ENCODE assay signal across 21 mouse cellular contexts in the genomic region with DNA sequence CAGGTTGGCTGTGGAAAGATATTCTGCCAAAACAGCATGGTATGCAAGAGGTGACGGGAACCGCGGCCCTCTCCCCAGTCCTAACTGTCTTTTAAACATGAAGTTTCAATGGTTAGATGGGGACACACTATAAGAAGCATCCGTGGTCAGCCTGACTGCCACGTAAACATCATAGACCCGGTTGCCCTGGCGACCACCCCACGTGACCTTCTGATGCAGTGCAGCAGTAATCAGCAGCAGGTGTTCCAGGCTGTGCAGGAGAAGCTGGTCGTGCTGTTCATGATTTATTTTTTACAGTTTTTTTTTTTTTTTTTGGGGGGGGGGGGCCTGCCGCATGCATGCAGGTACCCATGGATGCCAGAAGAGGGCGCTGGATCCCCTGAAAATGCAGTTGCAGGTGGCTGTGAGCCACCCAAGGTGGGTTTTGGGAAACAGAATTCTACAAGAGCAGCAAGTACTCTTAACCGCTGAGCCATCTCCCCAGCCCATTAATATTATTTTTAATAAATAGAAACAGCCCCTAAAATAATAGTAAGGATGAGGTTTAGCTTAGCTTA. TPM values are rescaled to one million over a fixed set of nuclear protein-coding genes. Genes with fewer than 3 reads are reported as not detected.
A peak's percentile ranks its signal among the peaks of the same experiment; 100 is the strongest.
DNase-seq lines count a peak whose midpoint lies in the region; ATAC-seq and TF ChIP-seq lines count a peak whose summit lies in the region.
"Had no signal": no experiment of that assay in that cellular context is flagged by ENCODE, and none has a peak within 500 bp of the region (broad histone marks: within the 10 kb centered on the region; RNA-seq: fewer than 3 reads in every experiment).

No protein-coding gene starts in this region.

- no peak overlapping the region for H3K4me3 ChIP-seq in liver, embryonic 14.5 days (ENCODE audit: insufficient read depth in 1 of 2, low read depth in 2 of 2, low read length in 2 of 2)
- H3K4me3 ChIP-seq in ES-Bruce4 (ENCODE audit: low read depth, low read length) = no peak overlapping the region
- H3K4me3 ChIP-seq: embryonic facial prominence, embryonic 12.5 days; forebrain, embryonic 15.5 days; heart, embryonic 12.5 days; hindbrain, embryonic 15.5 days; lung, embryonic 15.5 days had no signal

- no peak for TF ChIP-seq POLR2A in ES-Bruce4 (IDR thresholded peaks at IDR 0.05; ENCODE audit: insufficient read depth, low read length)

- H3K27ac ChIP-seq in liver, embryonic 14.5 days = no peak overlapping the region
- H3K27ac ChIP-seq in ES-Bruce4 (ENCODE audit: insufficient read depth, low read length) = no peak overlapping the region
- H3K27ac ChIP-seq: embryonic facial prominence, embryonic 12.5 days; forebrain, embryonic 15.5 days; hindbrain, embryonic 15.5 days; lung, embryonic 15.5 days had no signal

- no peak for ATAC-seq in liver, embryonic 14.5 days (ENCODE audit: insufficient read depth)
- peak; percentile 39; the same call in 1 of the 2 replicates for ATAC-seq in common myeloid progenitor, adult 5-6 weeks (replicated peaks; ENCODE audit: low read depth, poor library complexity, severe bottlenecking)
- ATAC-seq: forebrain, embryonic 15.5 days had no signal

- no peak for DNase-seq in liver, embryonic 14.5 days (ENCODE audit: low read depth in 3 of 3, low spot score in 3 of 3)
- DNase-seq in liver = no peak
- DNase-seq in A20 (ENCODE audit: low read depth, low spot score) = peak; percentile 64
- no peak for DNase-seq in layer of hippocampus, postnatal 36 days
- no peak for DNase-seq in ovary, postnatal 14 days (ENCODE audit: low spot score)
- DNase-seq in urinary bladder, postnatal 4 days (ENCODE audit: low spot score in 2 of 2) = no peak
- DNase-seq: adrenal gland, postnatal 36 days; cerebellum, adult 9-11 months; kidney, adult 11 months; kidney, postnatal 10 days; layer of hippocampus, adult 9-11 months; right cerebral cortex, postnatal 14 days had no signal

- 69% methylated on average over 11 of the region's 12 CpGs for WGBS in liver, embryonic 14.5 days (ENCODE audit: insufficient replicate concordance)

- H3K27me3 ChIP-seq in liver, embryonic 14.5 days (ENCODE audit: control insufficient read depth, insufficient read depth, low read length) = no peaks in the 10 kb centered on the region
- no peaks in the 10 kb centered on the region for H3K27me3 ChIP-seq in ES-Bruce4 (ENCODE audit: control insufficient read depth, insufficient read depth, low read length, poor library complexity, severe bottlenecking)
- H3K27me3 ChIP-seq: embryonic facial prominence, embryonic 12.5 days; forebrain, embryonic 15.5 days; heart, embryonic 12.5 days; hindbrain, embryonic 15.5 days; lung, embryonic 15.5 days had no signal

- no peak for TF ChIP-seq EP300 in liver, embryonic 14.5 days (IDR thresholded peaks at IDR 0.05; ENCODE audit: low read depth)
- TF ChIP-seq EP300 in ES-Bruce4 (IDR thresholded peaks at IDR 0.05; ENCODE audit: insufficient read depth, low read depth, low read length) = no peak

- H3K36me3 ChIP-seq in liver, embryonic 14.5 days (replicated peaks; ENCODE audit: control insufficient read depth, insufficient read depth, low read depth) = no peaks in the 10 kb centered on the region
- no peaks in the 10 kb centered on the region for H3K36me3 ChIP-seq in ES-Bruce4 (ENCODE audit: control insufficient read depth, insufficient read depth, low read length, poor library complexity, severe bottlenecking)
- H3K36me3 ChIP-seq: embryonic facial prominence, embryonic 12.5 days; forebrain, embryonic 15.5 days; hindbrain, embryonic 15.5 days; lung, embryonic 15.5 days had no signal

- H3K4me2 ChIP-seq in liver, embryonic 14.5 days (ENCODE audit: low read depth) = no peak overlapping the region
- H3K4me2 ChIP-seq: embryonic facial prominence, embryonic 12.5 days; forebrain, embryonic 15.5 days; heart, embryonic 12.5 days; hindbrain, embryonic 15.5 days; lung, embryonic 15.5 days had no signal

- peaks cover 0 to 11% of the 10 kb centered on the region in 2 experiments; a peak in 2 of 4 replicates for H3K4me1 ChIP-seq in liver, embryonic 14.5 days (replicated peaks; ENCODE audit: control insufficient read depth in 2 of 2, insufficient read depth in 2 of 2, low read length in 1 of 2)
- peaks cover 6% of the 10 kb centered on the region for H3K4me1 ChIP-seq in ES-Bruce4 (ENCODE audit: control insufficient read depth, insufficient read depth, low read length)
- H3K4me1 ChIP-seq: forebrain, embryonic 15.5 days; hindbrain, embryonic 15.5 days had no signal

- TF ChIP-seq CTCF in liver, embryonic 14.5 days (IDR thresholded peaks at IDR 0.05; ENCODE audit: low read depth) = peak; percentile 11; the same call in 1 of the 2 replicates
- TF ChIP-seq CTCF in ES-Bruce4 (IDR thresholded peaks at IDR 0.05; ENCODE audit: low read depth, low read length) = peak; percentile 39

- no peak overlapping the region for H3K9ac ChIP-seq in liver, embryonic 14.5 days (replicated peaks)
- H3K9ac ChIP-seq in ES-Bruce4 (ENCODE audit: low read depth, poor library complexity, severe bottlenecking) = no peak overlapping the region
- H3K9ac ChIP-seq: embryonic facial prominence, embryonic 12.5 days; forebrain, embryonic 15.5 days; heart, embryonic 12.5 days; hindbrain, embryonic 15.5 days; lung, embryonic 15.5 days had no signal

- H3K9me3 ChIP-seq in liver, embryonic 14.5 days (ENCODE audit: control insufficient read depth, low read length) = no peaks in the 10 kb centered on the region; the same call in 1 of the 2 replicates
- H3K9me3 ChIP-seq in ES-Bruce4 (replicated peaks; ENCODE audit: control insufficient read depth, insufficient read depth, low read length, poor library complexity, severe bottlenecking) = peaks cover 4% of the 10 kb centered on the region; the same call in 1 of the 2 replicates
- H3K9me3 ChIP-seq: lung, embryonic 15.5 days had no signal

RNA-seq across cellular contexts. Expression of a gene that starts 11.8 kb away (rescaled TPM):
- polyA plus RNA-seq in liver, embryonic 14.5 days (2012; rRNA removed) = not detected in 2 replicates
- 1.0 TPM in 1 of 2 replicates, not detected in the other for polyA plus RNA-seq in liver, embryonic 14.5 days (2014; fragmentation: Nextera tagmentation; extraction: Ambion mirVana)
- polyA plus RNA-seq in ES-Bruce4 (2011; ENCODE audit: insufficient read depth, insufficient read length, low read depth, missing spikeins) = 1.9 and 4.8 TPM in 2 replicates
- total RNA-seq in common myeloid progenitor, adult 5-6 weeks (2017) = not detected in 2 replicates
- total RNA-seq in layer of hippocampus, postnatal 36 days (2021) = 10 to 100 TPM; 24.3 to 31.6 TPM
- polyA plus RNA-seq: heart, embryonic 12.5 days; limb, embryonic 14.5 days; spleen, adult 2 months had no signal

RNA-seq across cellular contexts. Expression of a gene that starts 54.1 kb away (rescaled TPM):
- polyA plus RNA-seq in liver, embryonic 14.5 days (2012; rRNA removed) = 3.9 and 5.1 TPM in 2 replicates
- polyA plus RNA-seq in liver, embryonic 14.5 days (2014; fragmentation: Nextera tagmentation; extraction: Ambion mirVana) = 7.6 and 8.3 TPM in 2 replicates
- polyA plus RNA-seq in ES-Bruce4 (2011; ENCODE audit: insufficient read depth, insufficient read length, low read depth, missing spikeins) = 10.3 and 10.5 TPM in 2 replicates
- total RNA-seq in common myeloid progenitor, adult 5-6 weeks (2017) = 9.1 and 10.6 TPM in 2 replicates
- 10 to 100 TPM; 60.6 to 66.6 TPM for total RNA-seq in layer of hippocampus, postnatal 36 days (2021)

Comparison
In these comparisons a context has a peak if more than half of its experiments do, and no peak if none do; other contexts are left out.
1. RNA of a gene that starts 11.8 kb away (total RNA-seq): 24.3 to 31.6 TPM in layer of hippocampus, postnatal 36 days; not detected in common myeloid progenitor, adult 5-6 weeks; every median in the first group is over 10 times any median in the second.